Mouse (Mus musculus): ENCODE results near the gene Zkscan3. TPM values are rescaled to one million over a fixed set of nuclear protein-coding genes. Genes with fewer than 3 reads are reported as not detected.
A peak's percentile ranks its signal among the peaks of the same experiment; 100 is the strongest.

The Zkscan3 gene
- polyA plus RNA-seq, 1 experiment from 2014 or later, result 73.7 TPM

DNA sequence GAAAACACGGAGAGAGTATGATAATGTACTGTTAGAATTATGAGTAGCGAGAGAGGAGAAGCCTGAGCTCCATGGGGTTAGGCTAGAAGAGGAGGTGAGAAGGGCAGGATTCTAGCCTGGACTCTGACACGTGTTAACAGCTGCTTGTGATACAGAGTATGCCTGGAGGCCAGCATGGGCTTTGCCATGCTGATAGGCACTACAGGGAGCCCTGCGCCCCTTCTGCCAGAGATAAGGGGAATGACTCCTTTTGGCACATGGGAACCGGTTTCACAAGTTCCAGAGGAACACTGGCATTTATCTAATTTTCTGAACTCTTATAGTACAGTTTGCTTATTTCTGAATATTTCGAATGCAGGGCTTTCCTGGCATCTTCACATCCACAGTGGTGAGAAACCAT lies 16.3 kb upstream of the Zkscan3 start:
- no peaks in the 10 kb centered on the region for H3K27me3 ChIP-seq (ENCODE audit: control insufficient read depth, insufficient read depth, low read length)
- H3K4me1 ChIP-seq (ENCODE audit: control insufficient read depth, insufficient read depth, low read length), result peaks cover 7% of the 10 kb centered on the region; the same call in 1 of the 2 replicates
- H3K4me3 ChIP-seq (replicated peaks; ENCODE audit: low read length), result no peak overlapping the region
- peak; percentile 78; the same call in 1 of the 2 replicates for ATAC-seq (ENCODE audit: insufficient read depth, low FRiP score)
- WGBS, result 50% methylated on average over 6 of the region's 6 CpGs
- H3K9ac ChIP-seq (ENCODE audit: low read length), result no peak overlapping the region
- no peak overlapping the region for H3K27ac ChIP-seq (ENCODE audit: low read length)
- no peak overlapping the region for H3K4me2 ChIP-seq (ENCODE audit: low read depth, low read length)
- H3K36me3 ChIP-seq (ENCODE audit: control insufficient read depth, insufficient read depth, low read length), result no peaks in the 10 kb centered on the region
- no peaks in the 10 kb centered on the region for H3K9me3 ChIP-seq (replicated peaks; ENCODE audit: control insufficient read depth, low read length)

DNA sequence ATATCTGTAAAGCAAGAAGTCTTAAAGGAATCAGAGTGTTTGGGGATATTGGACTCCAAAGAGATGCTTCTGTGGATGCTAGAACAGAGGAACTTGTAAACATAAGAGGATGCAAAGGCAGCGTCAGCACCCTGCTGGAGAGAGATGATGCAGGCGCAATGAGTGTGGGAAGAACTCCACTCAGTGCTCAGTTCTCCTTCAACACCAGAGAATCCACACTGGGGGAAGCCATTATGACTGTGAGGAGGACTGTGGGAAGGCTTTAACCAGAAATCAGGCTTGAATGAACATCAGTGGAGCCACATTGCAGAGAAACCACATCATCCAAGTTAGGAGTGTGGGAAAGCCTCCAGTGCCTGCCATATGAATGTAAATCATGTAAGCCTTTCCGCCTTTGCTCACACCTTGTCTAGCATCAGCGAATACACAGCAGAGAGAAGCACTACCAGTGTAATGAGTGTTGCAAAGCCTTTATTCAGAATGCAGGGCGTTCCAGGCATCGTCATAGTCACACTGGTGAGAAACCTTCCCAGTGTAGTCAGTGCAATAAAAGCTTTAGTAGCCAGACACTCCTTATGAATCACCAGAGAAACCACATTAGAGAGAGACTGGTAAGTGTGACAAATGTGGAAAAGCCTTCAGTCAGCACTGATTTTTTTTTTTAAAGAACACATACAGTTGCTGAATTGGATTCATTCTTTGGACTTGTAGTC lies 14.9 kb upstream of the Zkscan3 start:
- no peak overlapping the region for H3K4me2 ChIP-seq (ENCODE audit: low read depth, low read length)
- H3K9me3 ChIP-seq (replicated peaks; ENCODE audit: control insufficient read depth, low read length), result no peaks in the 10 kb centered on the region
- H3K27ac ChIP-seq (ENCODE audit: low read length), result peak overlapping the region; percentile 56
- no peaks in the 10 kb centered on the region for H3K36me3 ChIP-seq (ENCODE audit: control insufficient read depth, insufficient read depth, low read length)
- WGBS, result 75% methylated on average over 6 of the region's 6 CpGs
- no peak overlapping the region for H3K4me3 ChIP-seq (replicated peaks; ENCODE audit: low read length)
- H3K4me1 ChIP-seq (ENCODE audit: control insufficient read depth, insufficient read depth, low read length), result peaks cover 7% of the 10 kb centered on the region; the same call in 1 of the 2 replicates
- no peak overlapping the region for H3K9ac ChIP-seq (ENCODE audit: low read length)
- H3K27me3 ChIP-seq (ENCODE audit: control insufficient read depth, insufficient read depth, low read length), result no peaks in the 10 kb centered on the region
- ATAC-seq (ENCODE audit: insufficient read depth, low FRiP score), result peak; percentile 30; the same call in 1 of the 2 replicates

DNA sequence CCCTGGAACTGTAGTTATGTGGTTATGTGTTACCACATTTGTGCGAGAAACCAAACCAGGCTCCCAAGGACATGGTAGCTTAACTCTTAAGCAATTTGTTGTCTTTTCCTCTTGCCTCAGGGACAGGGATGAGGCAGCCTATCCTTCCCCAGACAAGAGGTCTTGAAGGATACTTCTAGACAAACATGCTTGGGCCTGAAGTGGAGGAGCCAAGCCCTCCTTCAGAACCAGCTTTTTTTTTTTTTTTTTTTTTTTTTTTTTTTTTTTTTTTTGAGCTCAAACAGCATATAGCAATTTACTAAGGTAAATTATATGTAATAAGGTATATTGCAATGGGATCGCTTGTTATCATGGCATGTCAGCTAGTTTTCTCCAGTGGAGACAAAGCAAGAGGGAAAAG lies 13.2 kb upstream of the Zkscan3 start:
- no peak for ATAC-seq (ENCODE audit: insufficient read depth, low FRiP score)
- no peaks in the 10 kb centered on the region for H3K36me3 ChIP-seq (ENCODE audit: control insufficient read depth, insufficient read depth, low read length)
- H3K4me3 ChIP-seq (replicated peaks; ENCODE audit: low read length), result no peak overlapping the region
- H3K4me2 ChIP-seq (ENCODE audit: low read depth, low read length), result no peak overlapping the region
- peaks cover 7% of the 10 kb centered on the region; the same call in 1 of the 2 replicates for H3K4me1 ChIP-seq (ENCODE audit: control insufficient read depth, insufficient read depth, low read length)
- WGBS, result 90% methylated on average over 2 of the region's 2 CpGs
- H3K27me3 ChIP-seq (ENCODE audit: control insufficient read depth, insufficient read depth, low read length), result no peaks in the 10 kb centered on the region
- H3K9me3 ChIP-seq (replicated peaks; ENCODE audit: control insufficient read depth, low read length), result no peaks in the 10 kb centered on the region
- no peak overlapping the region for H3K9ac ChIP-seq (ENCODE audit: low read length)
- peak overlapping the region; percentile 75; the same call in 1 of the 2 replicates for H3K27ac ChIP-seq (ENCODE audit: low read length)

DNA sequence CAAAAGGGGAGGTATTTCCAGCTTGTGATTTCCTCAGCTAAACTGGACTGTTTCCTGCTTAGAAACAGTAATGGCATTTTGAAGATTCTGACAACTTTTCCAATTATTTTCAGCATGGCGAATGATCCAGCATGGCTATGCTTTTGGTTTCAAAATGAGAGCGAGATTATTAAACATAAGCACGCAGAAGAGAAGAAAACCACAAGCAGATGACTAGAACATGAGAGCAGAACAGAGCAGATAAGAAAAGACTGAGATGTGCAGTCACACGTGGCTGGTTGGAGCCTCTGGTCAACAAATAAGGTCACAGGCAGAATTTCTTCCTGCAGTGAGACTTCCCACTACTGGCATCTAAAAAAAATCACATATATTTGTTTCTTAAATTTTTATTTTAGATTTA lies 12.7 kb upstream of the Zkscan3 start:
- no peaks in the 10 kb centered on the region for H3K9me3 ChIP-seq (replicated peaks; ENCODE audit: control insufficient read depth, low read length)
- peak overlapping the region; percentile 75 for H3K27ac ChIP-seq (ENCODE audit: low read length)
- H3K27me3 ChIP-seq (ENCODE audit: control insufficient read depth, insufficient read depth, low read length), result no peaks in the 10 kb centered on the region
- H3K4me1 ChIP-seq (ENCODE audit: control insufficient read depth, insufficient read depth, low read length), result peaks cover 7% of the 10 kb centered on the region; the same call in 1 of the 2 replicates
- ATAC-seq (ENCODE audit: insufficient read depth, low FRiP score), result no peak
- H3K4me2 ChIP-seq (ENCODE audit: low read depth, low read length), result no peak overlapping the region
- 66% methylated on average over 4 of the region's 4 CpGs for WGBS
- no peaks in the 10 kb centered on the region for H3K36me3 ChIP-seq (ENCODE audit: control insufficient read depth, insufficient read depth, low read length)
- H3K9ac ChIP-seq (ENCODE audit: low read length), result no peak overlapping the region
- H3K4me3 ChIP-seq (replicated peaks; ENCODE audit: low read length), result no peak overlapping the region

DNA sequence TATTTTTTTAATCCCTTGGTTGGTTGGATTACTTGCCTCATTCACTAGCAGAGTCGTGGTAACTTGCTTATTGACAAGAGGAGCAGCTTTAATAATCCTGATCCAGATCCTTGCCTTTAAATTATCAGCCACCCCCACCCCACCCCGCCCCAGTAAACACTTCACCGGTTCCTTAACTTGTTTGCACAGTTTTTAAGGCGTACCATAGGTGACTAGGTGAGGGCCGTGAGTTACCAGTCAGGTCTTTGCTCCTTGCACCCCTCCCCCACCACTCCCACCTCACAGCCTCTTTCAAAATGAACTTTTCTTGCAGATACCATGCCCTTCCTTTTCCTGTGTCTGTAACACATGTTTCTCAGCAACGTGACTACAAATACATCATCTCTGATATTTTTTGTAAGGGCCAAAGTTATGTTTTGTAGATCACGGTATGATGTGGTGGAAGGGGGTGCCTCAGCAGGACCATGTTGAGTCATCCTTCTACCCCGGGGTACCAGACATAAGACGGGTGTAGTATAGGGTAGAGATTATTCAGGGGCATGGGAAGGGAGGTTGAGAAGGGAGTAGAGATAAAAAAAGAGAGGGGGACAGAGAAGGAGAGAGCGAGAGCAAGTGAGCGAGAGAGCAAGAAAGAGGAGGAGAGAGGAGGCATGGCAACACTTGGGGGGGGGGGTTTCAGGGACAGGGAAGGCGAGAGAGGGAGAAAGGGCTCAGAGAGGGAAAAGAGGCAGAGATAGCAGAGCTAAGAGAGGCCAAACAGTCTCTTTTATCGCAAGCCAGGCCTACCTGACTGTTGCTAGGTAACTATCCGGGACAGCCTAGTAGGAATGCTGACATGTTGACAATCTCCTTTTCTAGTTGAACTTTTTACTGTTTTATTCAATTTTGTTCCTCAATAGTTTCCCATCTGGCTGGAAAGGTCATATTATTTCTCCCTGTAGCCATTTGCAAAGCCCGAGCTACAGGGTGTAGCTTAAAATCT lies 12.0 kb upstream of the Zkscan3 start:
- WGBS, result 50% methylated on average over 14 of the region's 15 CpGs
- Histone ChIP-seq H3K4me1 (ENCODE audit: control insufficient read depth, insufficient read depth, low read length) (peaks cover 7% of the 10 kb centered on the region; the same call in 1 of the 2 replicates), H3K27ac (ENCODE audit: low read length) (peak overlapping the region; percentile 75), H3K9me3 (replicated peaks; ENCODE audit: control insufficient read depth, low read length) (no peaks in the 10 kb centered on the region), H3K4me2 (ENCODE audit: low read depth, low read length) (peak overlapping the region; percentile 11; the same call in 1 of the 2 replicates), H3K9ac (ENCODE audit: low read length) (no peak overlapping the region), H3K36me3 (ENCODE audit: control insufficient read depth, insufficient read depth, low read length) (no peaks in the 10 kb centered on the region), H3K27me3 (ENCODE audit: control insufficient read depth, insufficient read depth, low read length) (no peaks in the 10 kb centered on the region), H3K4me3 (replicated peaks; ENCODE audit: low read length) (no peak overlapping the region)
- ATAC-seq (ENCODE audit: insufficient read depth, low FRiP score), result peak; percentile 83

DNA sequence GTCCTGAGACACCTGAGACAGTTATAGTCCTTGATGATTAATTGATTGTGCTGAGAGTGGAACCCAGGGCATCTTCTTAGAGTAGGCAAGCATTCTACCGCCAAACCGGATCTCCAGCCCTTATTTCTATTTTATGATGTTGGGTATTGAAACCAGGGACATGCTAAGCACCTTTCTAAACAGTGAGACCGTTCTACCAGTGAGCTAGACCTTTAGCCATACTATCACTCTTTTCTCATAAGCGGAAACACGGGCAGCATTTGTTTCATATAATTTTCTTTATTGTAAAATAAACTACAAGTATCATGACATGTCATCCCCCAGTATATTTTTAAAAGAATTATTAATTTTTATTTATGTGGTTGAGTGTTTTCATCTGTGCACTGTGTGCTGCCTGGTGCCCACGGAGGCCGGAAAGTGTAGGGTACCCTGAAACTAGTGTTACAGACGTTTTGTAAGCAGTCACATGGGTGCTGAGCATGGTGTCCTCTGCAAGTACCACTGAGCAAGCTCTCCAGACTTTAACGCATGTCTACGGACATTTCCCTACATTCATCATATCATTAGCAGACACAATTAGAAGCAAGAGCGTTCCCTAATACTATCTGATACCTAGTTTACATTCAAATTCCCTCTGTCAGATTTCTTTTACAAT lies 6.4 kb upstream of the Zkscan3 start:
- Histone ChIP-seq H3K27me3 (ENCODE audit: control insufficient read depth, insufficient read depth, low read length) (no peaks in the 10 kb centered on the region), H3K4me3 (replicated peaks; ENCODE audit: low read length) (peak overlapping the region; percentile 61), H3K4me2 (ENCODE audit: low read depth, low read length) (peak overlapping the region; percentile 75), H3K36me3 (ENCODE audit: control insufficient read depth, insufficient read depth, low read length) (no peaks in the 10 kb centered on the region), H3K9me3 (replicated peaks; ENCODE audit: control insufficient read depth, low read length) (no peaks in the 10 kb centered on the region), H3K27ac (ENCODE audit: low read length) (peak overlapping the region; percentile 87; the same call in 1 of the 2 replicates), H3K9ac (ENCODE audit: low read length) (peak overlapping the region; percentile 81), H3K4me1 (ENCODE audit: control insufficient read depth, insufficient read depth, low read length) (peaks cover 5% of the 10 kb centered on the region; the same call in 1 of the 2 replicates)
- 52% methylated on average over 11 of the region's 11 CpGs for WGBS
- no peak for ATAC-seq (ENCODE audit: insufficient read depth, low FRiP score)

DNA sequence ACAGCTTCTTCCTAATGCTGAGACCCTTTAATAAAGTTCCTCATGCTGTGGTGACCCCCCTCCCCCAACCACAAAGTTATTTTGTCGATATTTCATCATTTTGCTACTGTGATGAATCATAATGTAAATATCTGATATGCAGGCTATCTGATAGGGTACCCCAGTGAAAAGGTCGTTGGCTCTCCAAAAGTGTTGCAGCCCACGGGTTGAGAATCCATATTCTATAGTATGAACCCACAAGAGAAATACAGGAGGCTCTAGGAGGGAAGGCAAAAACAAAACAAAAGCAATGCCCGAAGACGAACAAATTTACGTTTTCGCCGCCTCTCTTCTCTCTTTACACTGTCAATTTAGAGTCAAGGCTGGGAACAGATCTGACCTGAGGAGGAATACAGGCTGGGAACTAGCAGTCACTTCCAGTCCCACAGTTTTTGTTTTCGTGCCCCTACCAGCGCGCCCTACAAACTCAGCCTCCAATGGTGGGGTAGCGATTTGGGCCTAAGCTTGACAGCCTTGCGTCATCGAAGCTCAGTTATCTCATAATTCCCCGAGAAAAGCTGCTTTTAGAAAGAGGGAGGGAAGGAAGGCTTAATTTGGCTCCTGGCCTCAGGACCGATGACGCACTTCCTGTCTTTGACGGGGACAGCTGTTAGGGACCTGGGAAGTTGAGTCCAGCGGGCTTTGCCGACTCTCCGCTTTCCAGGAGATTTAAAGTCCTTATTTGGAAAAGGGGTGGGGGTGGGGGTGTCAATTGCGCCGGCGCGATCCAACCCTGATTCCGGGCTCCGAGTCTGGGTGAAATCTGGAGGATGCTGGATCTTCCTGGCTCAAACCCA lies 5.6 kb upstream of the Zkscan3 start:
- peak overlapping the region; percentile 61 for H3K4me3 ChIP-seq (replicated peaks; ENCODE audit: low read length)
- peak; percentile 96 for ATAC-seq (ENCODE audit: insufficient read depth, low FRiP score)
- no peaks in the 10 kb centered on the region for H3K27me3 ChIP-seq (ENCODE audit: control insufficient read depth, insufficient read depth, low read length)
- H3K9me3 ChIP-seq (replicated peaks; ENCODE audit: control insufficient read depth, low read length), result no peaks in the 10 kb centered on the region
- H3K4me1 ChIP-seq (ENCODE audit: control insufficient read depth, insufficient read depth, low read length), result peaks cover 5% of the 10 kb centered on the region; the same call in 1 of the 2 replicates
- H3K27ac ChIP-seq (ENCODE audit: low read length), result peak overlapping the region; percentile 87
- 4% methylated on average over 27 of the region's 27 CpGs for WGBS
- H3K4me2 ChIP-seq (ENCODE audit: low read depth, low read length), result peak overlapping the region; percentile 75
- no peaks in the 10 kb centered on the region for H3K36me3 ChIP-seq (ENCODE audit: control insufficient read depth, insufficient read depth, low read length)
- peak overlapping the region; percentile 81 for H3K9ac ChIP-seq (ENCODE audit: low read length)

DNA sequence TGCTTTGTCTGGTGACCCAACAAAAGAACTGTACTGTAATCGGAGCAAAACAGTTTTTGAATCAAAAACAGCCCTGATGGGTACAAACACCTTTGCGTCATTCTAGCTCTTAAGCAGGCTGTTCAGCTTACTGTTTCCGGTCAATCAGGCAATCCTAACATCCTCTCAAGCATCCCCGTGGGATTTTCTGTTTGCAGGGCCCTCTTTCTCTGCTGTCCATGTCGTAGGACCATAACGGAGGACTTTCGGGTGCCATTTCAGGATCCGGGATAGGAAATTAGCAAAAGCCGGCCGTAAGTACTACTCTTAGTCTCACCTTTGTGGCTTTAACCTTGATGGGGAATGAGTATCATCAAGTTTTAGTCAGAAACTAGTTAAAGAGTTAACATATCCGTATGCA lies 4.8 kb upstream of the Zkscan3 start:
- ATAC-seq (ENCODE audit: insufficient read depth, low FRiP score), result no peak
- Histone ChIP-seq H3K4me3 (replicated peaks; ENCODE audit: low read length) (no peak overlapping the region), H3K4me2 (ENCODE audit: low read depth, low read length) (peak overlapping the region; percentile 75; the same call in 1 of the 2 replicates), H3K9ac (ENCODE audit: low read length) (peak overlapping the region; percentile 81; the same call in 1 of the 2 replicates), H3K36me3 (ENCODE audit: control insufficient read depth, insufficient read depth, low read length) (no peaks in the 10 kb centered on the region), H3K9me3 (replicated peaks; ENCODE audit: control insufficient read depth, low read length) (no peaks in the 10 kb centered on the region), H3K27ac (ENCODE audit: low read length) (peak overlapping the region; percentile 87; the same call in 1 of the 2 replicates), H3K27me3 (ENCODE audit: control insufficient read depth, insufficient read depth, low read length) (no peaks in the 10 kb centered on the region), H3K4me1 (ENCODE audit: control insufficient read depth, insufficient read depth, low read length) (peaks cover 5% of the 10 kb centered on the region; the same call in 1 of the 2 replicates)
- WGBS, result 74% methylated on average over 11 of the region's 11 CpGs

Measured in stomach, embryonic 16.5 days (tissue).